Mouse (Mus musculus) layer of hippocampus, adult 11-12 months (tissue): ENCODE data around the gene Sost.

ENCODE experiments used
- DNase-seq: peaks from one replicate; pipeline ENCODE4 v3.0.0; 2022; ENCODE audit warnings: low spot score

Sost gene

GRCm38 (mm10) chr11:101982981-101983411 lies 16.2 kb upstream of the Sost start:
- no peak for DNase-seq

- no peak for DNase-seq
Measured at GRCm38 (mm10) chr11:101981850-101982249, 15.0 kb upstream of the Sost start.

GRCm38 (mm10) chr11:101980603-101981157 lies 13.9 kb upstream of the Sost start:
- no peak for DNase-seq

GRCm38 (mm10) chr11:101979140-101979539 lies 12.3 kb upstream of the Sost start:
- DNase-seq, result no peak

- DNase-seq, result no peak
Measured at GRCm38 (mm10) chr11:101976949-101977348, 10.1 kb upstream of the Sost start.

GRCm38 (mm10) chr11:101974923-101975322 lies 8.1 kb upstream of the Sost start:
- DNase-seq, result no peak

GRCm38 (mm10) chr11:101974181-101974580 lies 7.4 kb upstream of the Sost start:
- DNase-seq, result no peak

- no peak for DNase-seq
Measured at GRCm38 (mm10) chr11:101973496-101973895, 6.7 kb upstream of the Sost start.

GRCm38 (mm10) chr11:101972651-101973050 lies 5.8 kb upstream of the Sost start:
- DNase-seq, result no peak

GRCm38 (mm10) chr11:101972097-101972496 lies 5.3 kb upstream of the Sost start:
- DNase-seq, result no peak

- DNase-seq, result no peak
Measured at GRCm38 (mm10) chr11:101971410-101971809, 4.6 kb upstream of the Sost start.

- DNase-seq, result no peak
Measured at GRCm38 (mm10) chr11:101969835-101970234, 3.0 kb upstream of the Sost start.

- DNase-seq, result peak; percentile 90
Measured at GRCm38 (mm10) chr11:101968791-101969190, 2.0 kb upstream of the Sost start.

GRCm38 (mm10) chr11:101968311-101968710 lies 1.5 kb upstream of the Sost start:
- DNase-seq, result no peak

- no peak for DNase-seq
Measured at GRCm38 (mm10) chr11:101965553-101965952, 1.3 kb downstream of the Sost start.

GRCm38 (mm10) chr11:101964647-101965046 lies 2.2 kb downstream of the Sost start:
- DNase-seq, result no peak

- DNase-seq, result no peak
Measured at GRCm38 (mm10) chr11:101963473-101964291, 3.1 kb downstream of the Sost start.

GRCm38 (mm10) chr11:101963043-101963442 lies 3.8 kb downstream of the Sost start:
- no peak for DNase-seq

GRCm38 (mm10) chr11:101957476-101957875 lies 9.3 kb downstream of the Sost start:
- DNase-seq, result no peak

GRCm38 (mm10) chr11:101953441-101953840 lies 13.4 kb downstream of the Sost start:
- no peak for DNase-seq

GRCm38 (mm10) chr11:101952541-101953341 lies 14.1 kb downstream of the Sost start:
- no peak for DNase-seq

GRCm38 (mm10) chr11:101950021-101950420 lies 16.8 kb downstream of the Sost start:
- DNase-seq, result no peak

GRCm38 (mm10) chr11:101946525-101946924 lies 20.3 kb downstream of the Sost start:
- DNase-seq, result no peak
